Mouse (Mus musculus) heart, adult 2 months (tissue): ENCODE data around the gene Thbd.

Source experiments
- CTCF ChIP-seq: fragments of 200-600 bp; IDR thresholded peaks from 2 replicates; pipeline ENCODE4 v1.8.1; 2022; ENCODE audit warnings: antibody characterized with exemption, mild to moderate bottlenecking, moderate library complexity
- EP300 ChIP-seq: fragments of 200-500 bp; IDR thresholded peaks from 2 replicates; pipeline ENCODE4 v1.6.1; 2011; ENCODE audit warnings: low read depth, low read length, control low read depth; ENCODE audit not compliant: insufficient read depth
- POLR2A ChIP-seq: fragments of 200-500 bp; IDR thresholded peaks from 2 replicates; pipeline ENCODE4 v1.6.1; 2011; ENCODE audit warnings: mild to moderate bottlenecking, low read depth, low read length, control low read depth; ENCODE audit not compliant: insufficient read depth

- TF ChIP-seq EP300 = no peak
- no peak for TF ChIP-seq CTCF
- no peak for TF ChIP-seq POLR2A
Observed at GRCm38 (mm10) chr2:148393846-148394245, 14.1 kb downstream of the Thbd start.
